Comparison of ENCODE assay signal across 17 mouse cellular contexts in genomic region chr6:72081318-72082024, GRCm38 (mm10). TPM values are rescaled to one million over a fixed set of nuclear protein-coding genes. Genes with fewer than 3 reads are reported as not detected.
DNase-seq lines count a peak whose midpoint lies in the region; TF ChIP-seq lines count a peak whose summit lies in the region.
"Had no signal": no experiment of that assay in that cellular context is flagged by ENCODE, and none has a peak within 500 bp of the region (broad histone marks: within the 10 kb centered on the region; RNA-seq: fewer than 3 reads in every experiment).

No protein-coding gene starts in this region.

- intact Hi-C loops in heart, postnatal 36 days (cut with DNase I): no loop called here

- no peak for TF ChIP-seq CTCF in olfactory bulb, adult 2 months (IDR thresholded peaks at IDR 0.05; ENCODE audit: insufficient read depth, low read depth, low read length)

- TF ChIP-seq POLR2A in olfactory bulb, adult 2 months (IDR thresholded peaks at IDR 0.05; ENCODE audit: insufficient read depth, low read depth, low read length): no peak

- H3K4me1 ChIP-seq in olfactory bulb, adult 2 months (ENCODE audit: control insufficient read depth, insufficient read depth, low read length): no peaks in the 10 kb centered on the region
- H3K4me1 ChIP-seq: heart, embryonic 13.5 days; midbrain, embryonic 12.5 days had no signal

- peak; percentile 71 to 76 for DNase-seq in cerebellum, postnatal 10 days
- no peak for DNase-seq in cerebellum, postnatal 25 days
- DNase-seq in heart, adult 9 months (ENCODE audit: low spot score in 2 of 2): peak; percentile 38 to 50
- DNase-seq in heart, postnatal 36 days: no peak
- DNase-seq in right cerebral cortex, postnatal 10 days (ENCODE audit: low spot score in 2 of 2): peak; percentile 38 to 65
- no peak for DNase-seq in right cerebral cortex, adult 18-20 months
- no peak for DNase-seq in kidney, postnatal 36 days
- DNase-seq: cerebellum, adult 9-11 months; liver, postnatal 0 days; lung, postnatal 36 days; thymus, postnatal 36 days had no signal

- H3K27ac ChIP-seq in olfactory bulb, adult 2 months (ENCODE audit: insufficient read depth, low read depth, low read length): no peak overlapping the region
- H3K27ac ChIP-seq: heart, embryonic 13.5 days; kidney, embryonic 15.5 days; left cerebral cortex, adult 2 months; midbrain, embryonic 12.5 days; stomach, postnatal 0 days had no signal

- 0 out of 2 replicates have a peak overlapping the region, but pooled peaks have one; percentile 4 for H3K4me3 ChIP-seq in olfactory bulb, adult 2 months (ENCODE audit: insufficient read depth, low read depth, low read length)
- H3K4me3 ChIP-seq: heart, embryonic 13.5 days; kidney, embryonic 15.5 days; left cerebral cortex, adult 2 months; midbrain, embryonic 12.5 days had no signal

- 46% methylated on average over 13 of the region's 13 CpGs for WGBS in olfactory bulb, adult 2 months

RNA-seq across cellular contexts. Expression of gene St3gal5, which starts 15.9 kb away (rescaled TPM):
- 10 to 100 TPM; 58.4 to 66.9 TPM for total RNA-seq in heart, postnatal 36 days (2021)
- polyA plus RNA-seq in olfactory bulb, adult 2 months (2012; ENCODE audit: insufficient read depth, insufficient read length, low replicate concordance, missing spikeins): not detected in 2 replicates

Comparison
In these comparisons a context has a peak if more than half of its experiments do, and no peak if none do; other contexts are left out.
1. DNase-seq: peak in cerebellum, postnatal 10 days (2 of 2), heart, adult 9 months (2 of 2) and right cerebral cortex, postnatal 10 days (2 of 2); none in cerebellum, postnatal 25 days (0 of 2), heart, postnatal 36 days (0 of 2), right cerebral cortex, adult 18-20 months (single experiment) and kidney, postnatal 36 days (0 of 2).